Mouse (Mus musculus) lung, embryonic 14.5 days (tissue): ENCODE data around the gene Hba-a2. TPM values are rescaled to one million over a fixed set of nuclear protein-coding genes. Genes with fewer than 3 reads are reported as not detected.

Experiments used
- ATAC-seq: fragments of 200-750 bp; cut with Nextera tagmentation; 2 replicates; pipeline ENCODE4 v1.8.0; 2017; ENCODE audit warnings: mild to moderate bottlenecking, moderate TSS enrichment, moderate library complexity; ENCODE audit not compliant: insufficient read depth
- DNase-seq: peaks from one replicate; pipeline ENCODE4 v3.0.0-alpha.2; 2015
- H3K27ac ChIP-seq: fragments of 300-500 bp; sonication (generic); 2 replicates; pipeline ENCODE4 v1.5.1; 2014; ENCODE audit warnings: low read depth, mild to moderate bottlenecking, moderate library complexity
- H3K27me3 ChIP-seq: fragments of 300-500 bp; sonication (generic); 2 replicates; pipeline ENCODE4 v1.6.1; 2014; ENCODE audit warnings: low read length, control low read depth; ENCODE audit not compliant: insufficient read depth
- H3K36me3 ChIP-seq: fragments of 300-500 bp; sonication (generic); 2 replicates; pipeline ENCODE4 v1.6.1; 2014; ENCODE audit warnings: control low read depth; ENCODE audit not compliant: insufficient read depth
- H3K4me1 ChIP-seq: fragments of 300-500 bp; sonication (generic); 2 replicates; pipeline ENCODE4 v1.6.1; 2014; ENCODE audit warnings: antibody characterized with exemption, control low read depth; ENCODE audit not compliant: insufficient read depth
- H3K4me2 ChIP-seq: fragments of 300-500 bp; sonication (generic); 2 replicates; pipeline ENCODE4 v1.6.1; 2014; ENCODE audit warnings: mild to moderate bottlenecking
- H3K4me3 ChIP-seq: fragments of 300-500 bp; sonication (generic); 2 replicates; pipeline ENCODE4 v1.5.1; 2014; ENCODE audit warnings: low read depth, low read length
- H3K9ac ChIP-seq: fragments of 300-500 bp; sonication (generic); 2 replicates; pipeline ENCODE4 v1.6.1; 2014
- H3K9me3 ChIP-seq: fragments of 300-500 bp; sonication (generic); 2 replicates; pipeline ENCODE4 v1.6.1; 2016; ENCODE audit warnings: low read depth, low read length, control low read depth
- CTCF ChIP-seq: IDR thresholded peaks from 2 replicates; pipeline ENCODE4 v1.5.1; 2016; ENCODE audit warnings: antibody characterized with exemption, low read depth
- WGBS: fragments of 180-500 bp; shearing (Covaris S2); extraction: QIAGEN DNeasy Blood & Tissue Kit; methylation state at CpG from one replicate; pipeline ENCODE4 v1.1.7; 2014; 5-methylcytosine and 5-hydroxymethylcytosine counted together
- polyA plus RNA-seq: library from polyadenylated mRNA; unstranded; fragments of >200 nt; fragmentation: Nextera tagmentation; extraction: Ambion mirVana; gene quantifications from 2 replicates; pipeline ENCODE4 v1.2.1, GENCODE M21; 2014

The Hba-a2 gene
- polyA plus RNA-seq, 1 experiment from 2014 or later, result 11,972 TPM

DNA sequence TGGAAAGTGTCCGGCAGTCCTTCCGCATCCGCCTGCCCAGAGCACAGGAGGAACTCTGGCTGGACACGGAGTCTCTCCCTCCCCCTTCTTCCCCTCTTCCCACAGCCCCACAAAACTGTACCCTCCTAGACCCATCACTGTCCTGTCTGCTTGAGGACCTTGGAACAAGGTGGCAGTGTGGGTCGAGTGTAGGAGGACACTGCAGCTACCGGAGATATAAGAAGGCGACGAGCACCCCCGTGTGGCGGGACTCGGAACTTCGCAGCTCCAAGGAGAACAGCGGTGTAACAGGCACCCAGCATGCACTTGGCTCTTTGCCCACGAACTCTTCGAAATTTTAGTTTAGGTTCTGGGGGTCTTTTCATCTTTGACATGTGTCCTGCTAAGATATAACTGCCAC, 28.3 kb downstream of the Hba-a2 start:
- Histone ChIP-seq H3K36me3 (no peaks in the 10 kb centered on the region), H3K27me3 (no peaks in the 10 kb centered on the region), H3K27ac (no peak overlapping the region), H3K4me3 (no peak overlapping the region), H3K4me2 (peak overlapping the region; percentile 48), H3K9me3 (no peaks in the 10 kb centered on the region), H3K9ac (no peak overlapping the region; the same call in 1 of the 2 replicates), H3K4me1 (no peaks in the 10 kb centered on the region)
- WGBS, result 10% methylated on average over 15 of the region's 15 CpGs
- peak; percentile 87 for ATAC-seq
- DNase-seq, result peak; percentile 96
- TF ChIP-seq CTCF, result peak; percentile 94

GRCm38 (mm10) chr11:32331075-32331474, 34.8 kb downstream of the Hba-a2 start:
- no peak overlapping the region for H3K4me2 ChIP-seq
- no peaks in the 10 kb centered on the region for H3K36me3 ChIP-seq
- peak; percentile 71; the same call in 1 of the 2 replicates for ATAC-seq
- H3K9me3 ChIP-seq, result no peaks in the 10 kb centered on the region
- H3K4me1 ChIP-seq, result no peaks in the 10 kb centered on the region
- no peak overlapping the region for H3K9ac ChIP-seq
- no peaks in the 10 kb centered on the region for H3K27me3 ChIP-seq
- WGBS, result 59% methylated on average over 6 of the region's 6 CpGs
- no peak overlapping the region for H3K4me3 ChIP-seq
- TF ChIP-seq CTCF, result no peak
- no peak overlapping the region for H3K27ac ChIP-seq
- DNase-seq, result peak; percentile 77

DNA sequence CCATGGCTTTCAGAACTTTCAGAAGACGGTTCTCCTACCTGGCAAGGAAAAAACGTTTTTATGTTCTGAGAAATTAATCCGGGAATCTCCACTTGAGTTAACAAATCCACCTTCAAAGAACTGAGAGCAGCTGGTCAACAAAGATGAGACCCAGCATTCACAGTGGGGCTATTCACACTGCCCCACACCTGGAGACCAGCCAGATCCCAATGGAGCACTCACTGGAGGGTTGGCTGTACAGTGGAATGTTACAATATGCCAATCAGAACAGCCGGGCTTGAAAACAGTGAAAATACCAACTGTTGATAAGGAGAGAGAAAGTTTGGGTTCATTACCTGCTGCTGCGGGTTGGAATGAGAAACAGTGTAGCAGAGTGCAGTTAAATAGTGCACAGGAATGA, 35.6 kb downstream of the Hba-a2 start:
- DNase-seq (peak; percentile 55), ATAC-seq (peak; percentile 53; the same call in 1 of the 2 replicates)
- Histone ChIP-seq H3K9ac (no peak overlapping the region), H3K4me1 (no peaks in the 10 kb centered on the region), H3K4me3 (no peak overlapping the region), H3K27me3 (no peaks in the 10 kb centered on the region), H3K27ac (no peak overlapping the region), H3K4me2 (no peak overlapping the region), H3K9me3 (no peaks in the 10 kb centered on the region), H3K36me3 (no peaks in the 10 kb centered on the region)
- WGBS, result 44% methylated on average over 5 of the region's 5 CpGs
- no peak for TF ChIP-seq CTCF

GRCm38 (mm10) chr11:32333235-32333634, 36.9 kb downstream of the Hba-a2 start:
- H3K4me2 ChIP-seq, result no peak overlapping the region
- no peaks in the 10 kb centered on the region for H3K27me3 ChIP-seq
- ATAC-seq (no peak), DNase-seq (no peak)
- H3K4me3 ChIP-seq, result no peak overlapping the region
- H3K9ac ChIP-seq, result no peak overlapping the region
- H3K9me3 ChIP-seq, result no peaks in the 10 kb centered on the region
- H3K36me3 ChIP-seq, result no peaks in the 10 kb centered on the region
- TF ChIP-seq CTCF, result no peak
- WGBS, result 60% methylated on average over 2 of the region's 2 CpGs
- no peaks in the 10 kb centered on the region for H3K4me1 ChIP-seq
- no peak overlapping the region for H3K27ac ChIP-seq

DNA sequence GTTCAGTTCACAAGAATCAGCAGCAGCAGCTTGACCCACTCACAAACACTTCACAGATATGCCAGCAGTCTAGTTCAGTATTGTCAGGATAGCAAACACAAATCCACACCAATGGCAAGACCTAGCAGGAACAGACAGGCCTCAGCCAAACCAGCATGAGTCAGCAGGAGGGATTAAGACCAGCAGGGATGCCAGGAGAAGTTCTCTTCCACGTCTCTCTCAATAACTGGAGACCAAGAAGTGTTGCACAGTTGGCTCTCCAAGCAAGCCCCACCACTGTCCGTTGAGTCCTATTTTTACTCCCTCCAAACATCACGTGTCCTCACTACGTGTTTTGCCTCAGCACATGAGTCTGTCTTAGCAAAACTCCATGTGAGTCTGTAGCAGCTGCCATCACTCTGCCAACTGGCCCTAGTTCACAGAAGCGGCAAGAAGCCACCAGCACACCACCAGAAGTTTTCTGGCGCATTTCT, 40.2 kb downstream of the Hba-a2 start:
- Histone ChIP-seq H3K4me3 (no peak overlapping the region), H3K27me3 (no peaks in the 10 kb centered on the region), H3K4me1 (0 out of 2 replicates have a peak, but pooled peaks cover 4% of the 10 kb centered on the region), H3K27ac (no peak overlapping the region), H3K36me3 (no peaks in the 10 kb centered on the region), H3K9ac (no peak overlapping the region), H3K4me2 (no peak overlapping the region), H3K9me3 (no peaks in the 10 kb centered on the region)
- DNase-seq (peak; percentile 51), ATAC-seq (no peak)
- TF ChIP-seq CTCF, result no peak
- WGBS, result 79% methylated on average over 6 of the region's 6 CpGs

- Histone ChIP-seq H3K36me3 (no peaks in the 10 kb centered on the region), H3K27me3 (no peaks in the 10 kb centered on the region), H3K9me3 (no peaks in the 10 kb centered on the region), H3K4me2 (no peak overlapping the region), H3K4me1 (0 out of 2 replicates have a peak, but pooled peaks cover 4% of the 10 kb centered on the region), H3K4me3 (no peak overlapping the region), H3K9ac (no peak overlapping the region), H3K27ac (peak overlapping the region; percentile 24; the same call in 1 of the 2 replicates)
- peak; percentile 45 for DNase-seq
- TF ChIP-seq CTCF, result no peak
- ATAC-seq, result peak; percentile 64; the same call in 1 of the 2 replicates
- WGBS, result 43% methylated on average over 2 of the region's 2 CpGs
These were observed 42.8 kb downstream of the Hba-a2 start for GRCm38 (mm10) chr11:32339131-32339531.

- Histone ChIP-seq H3K9ac (no peak overlapping the region), H3K4me2 (no peak overlapping the region), H3K27me3 (no peaks in the 10 kb centered on the region), H3K4me3 (no peak overlapping the region), H3K9me3 (no peaks in the 10 kb centered on the region), H3K36me3 (no peaks in the 10 kb centered on the region), H3K4me1 (0 out of 2 replicates have a peak, but pooled peaks cover 4% of the 10 kb centered on the region), H3K27ac (no peak overlapping the region)
- DNase-seq (peak; percentile 85), ATAC-seq (peak; percentile 48; the same call in 1 of the 2 replicates)
- peak; percentile 88 for TF ChIP-seq CTCF
- 31% methylated on average over 17 of the region's 17 CpGs for WGBS
These were observed 44.5 kb downstream of the Hba-a2 start for GRCm38 (mm10) chr11:32340476-32341473.
